Mouse (Mus musculus) myocyte (in vitro differentiated cells): ENCODE results near the gene Nek8. TPM values are rescaled to one million over a fixed set of nuclear protein-coding genes. Genes with fewer than 3 reads are reported as not detected.

Source experiments
- H3K27me3 ChIP-seq: one replicate; pipeline ENCODE4 v1.6.1; 2011; ENCODE audit not compliant: control insufficient read depth, insufficient read depth, insufficient read length
- H3K36me3 ChIP-seq: one replicate; pipeline ENCODE4 v1.6.1; 2011; ENCODE audit not compliant: control insufficient read depth, insufficient read depth
- H3K4me2 ChIP-seq: one replicate; pipeline ENCODE4 v1.6.1; 2011; ENCODE audit warnings: low read depth, control low read depth
- H3K4me3 ChIP-seq: one replicate; pipeline ENCODE4 v1.5.1; 2011; ENCODE audit warnings: mild to moderate bottlenecking, control low read depth, moderate library complexity
- H3K79me2 ChIP-seq: one replicate; pipeline ENCODE4 v1.6.1; 2011; ENCODE audit not compliant: control insufficient read depth, insufficient read depth
- H3ac ChIP-seq: one replicate; pipeline ENCODE4 v1.6.1; 2011; ENCODE audit not compliant: control insufficient read depth, insufficient read length
- CEBPB ChIP-seq: IDR thresholded peaks from 2 replicates; pipeline ENCODE4 v1.6.1; 2011; ENCODE audit warnings: mild to moderate bottlenecking, moderate library complexity; ENCODE audit not compliant: poor library complexity, insufficient read depth, severe bottlenecking
- E2F4 ChIP-seq: IDR thresholded peaks from one replicate; pipeline ENCODE4 v1.6.1; 2011; ENCODE audit warnings: mild to moderate bottlenecking, control low read depth, moderate library complexity; ENCODE audit not compliant: insufficient read depth
- MAX ChIP-seq: IDR thresholded peaks from one replicate; pipeline ENCODE4 v1.6.1; 2011; ENCODE audit warnings: low read depth, mild to moderate bottlenecking, control low read depth
- MYOD1 ChIP-seq, 3 experiments: IDR thresholded peaks; one replicate each; pipeline ENCODE4 v1.6.1; 2011; ENCODE audit warnings: control low read depth in 2 of 3, low read depth in 2 of 3, mild to moderate bottlenecking in 2 of 3, moderate library complexity in 1 of 3; ENCODE audit not compliant: insufficient read length in 2 of 3, control insufficient read depth in 1 of 3
- MYOG ChIP-seq, 3 experiments: IDR thresholded peaks; one replicate each; pipeline ENCODE4 v1.6.1; 2011; ENCODE audit warnings: control low read depth in 2 of 3, low read depth in 2 of 3, mild to moderate bottlenecking in 2 of 3; ENCODE audit not compliant: insufficient read length in 2 of 3, control insufficient read depth in 1 of 3, insufficient read depth in 1 of 3
- POLR2A ChIP-seq: IDR thresholded peaks from one replicate; pipeline ENCODE4 v1.6.1; 2011; ENCODE audit warnings: low read depth, mild to moderate bottlenecking, control low read depth, moderate library complexity; ENCODE audit not compliant: insufficient read length
- POLR2AphosphoS2 ChIP-seq: IDR thresholded peaks from one replicate; pipeline ENCODE4 v1.6.1; 2011; ENCODE audit warnings: low read depth, control low read depth; ENCODE audit not compliant: insufficient read length
- REST ChIP-seq: IDR thresholded peaks from one replicate; pipeline ENCODE4 v1.6.1; 2011; ENCODE audit warnings: mild to moderate bottlenecking, control low read depth, moderate library complexity; ENCODE audit not compliant: insufficient read depth, insufficient read length
- SRF ChIP-seq: IDR thresholded peaks from one replicate; pipeline ENCODE4 v1.6.1; 2011; ENCODE audit warnings: low read depth; ENCODE audit not compliant: control insufficient read depth, insufficient read length
- TCF12 ChIP-seq: IDR thresholded peaks from one replicate; pipeline ENCODE4 v1.6.1; 2011; ENCODE audit warnings: mild to moderate bottlenecking, control low read depth; ENCODE audit not compliant: poor library complexity, insufficient read depth, severe bottlenecking
- TCF3 ChIP-seq: IDR thresholded peaks from one replicate; pipeline ENCODE4 v1.6.1; 2011; ENCODE audit warnings: low read depth, control low read depth; ENCODE audit not compliant: insufficient read length
- USF1 ChIP-seq: IDR thresholded peaks from one replicate; pipeline ENCODE4 v1.6.1; 2011; ENCODE audit warnings: low read depth, mild to moderate bottlenecking, control low read depth, moderate library complexity
- polyA plus RNA-seq: library from polyadenylated mRNA; unstranded; fragments of >200 nt; fragmentation: generic; extraction: Trizol; gene quantifications from one replicate; pipeline ENCODE4 v1.2.1, GENCODE M21; 2012; ENCODE audit warnings: missing spikeins

Gene Nek8
- polyA plus RNA-seq, 1 experiment = 9.6 TPM

DNA sequence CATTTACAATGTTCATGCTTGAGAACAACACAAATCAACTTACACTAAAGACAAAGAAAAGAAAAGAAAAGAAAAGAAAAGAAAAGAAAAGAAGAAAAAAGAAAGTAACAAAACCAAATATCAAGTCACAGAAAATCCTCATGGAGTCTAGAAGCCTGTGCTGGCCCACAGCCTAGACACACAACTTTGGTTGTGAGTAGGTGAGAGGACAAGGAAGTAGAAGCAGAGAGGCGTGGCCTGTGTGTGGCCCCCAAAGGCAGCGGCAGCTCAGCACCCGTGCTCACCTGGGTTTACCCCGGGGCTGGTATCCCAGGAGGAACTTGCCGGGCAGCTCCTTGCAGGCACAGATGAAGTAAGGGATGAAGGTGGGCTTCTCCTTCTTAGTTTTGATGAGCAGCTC, 35.0 kb upstream of the Nek8 start:
- H3K4me3 ChIP-seq = no peak overlapping the region
- no peak overlapping the region for H3K4me2 ChIP-seq
- H3K79me2 ChIP-seq = no peaks in the 10 kb centered on the region
- H3ac ChIP-seq = no peak overlapping the region
- TF ChIP-seq SRF = no peak
- no peak for TF ChIP-seq POLR2AphosphoS2
- no peak for TF ChIP-seq POLR2A
- no peak for TF ChIP-seq TCF12
- no peak for TF ChIP-seq MAX
- no peak for TF ChIP-seq CEBPB
- no peak for TF ChIP-seq USF1
- no peak for TF ChIP-seq MYOG (IDR thresholded peaks at IDR 0.05; ENCODE audit: control insufficient read depth in 1 of 3, insufficient read depth in 1 of 3, insufficient read length in 2 of 3, low read depth in 2 of 3)
- no peak for TF ChIP-seq TCF3
- no peak for TF ChIP-seq E2F4
- no peak for TF ChIP-seq MYOD1 (IDR thresholded peaks at IDR 0.05; ENCODE audit: control insufficient read depth in 1 of 3, insufficient read length in 2 of 3, low read depth in 2 of 3)
- no peak for TF ChIP-seq REST
- no peaks in the 10 kb centered on the region for H3K27me3 ChIP-seq
- peaks cover 65% of the 10 kb centered on the region for H3K36me3 ChIP-seq

DNA sequence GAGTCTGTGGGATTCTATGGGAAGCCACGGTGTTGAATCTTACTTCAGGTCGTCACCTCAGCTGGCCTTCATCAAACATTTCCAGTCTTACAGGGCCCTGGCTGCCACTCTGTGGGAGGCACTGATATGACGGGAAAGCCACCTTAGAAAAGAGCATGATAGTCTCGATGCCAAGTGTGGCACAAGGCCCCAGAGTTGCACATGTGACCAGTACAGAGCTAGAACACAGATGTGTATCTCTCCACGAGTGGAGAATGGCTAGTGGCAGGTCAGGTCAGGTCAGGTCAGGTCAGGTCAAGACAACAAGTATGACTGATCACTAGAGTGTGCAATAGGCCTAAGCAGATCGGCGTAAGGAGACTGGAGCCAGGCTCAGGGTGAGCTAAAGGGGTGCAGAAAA, 34.1 kb upstream of the Nek8 start:
- Histone ChIP-seq H3K4me3 (no peak overlapping the region), H3K36me3 (peaks cover 58% of the 10 kb centered on the region), H3K79me2 (no peaks in the 10 kb centered on the region), H3K4me2 (no peak overlapping the region), H3ac (no peak overlapping the region), H3K27me3 (no peaks in the 10 kb centered on the region)
- TF ChIP-seq POLR2A (no peak), MAX (no peak), E2F4 (no peak), REST (no peak), USF1 (no peak), TCF3 (no peak), MYOD1 (IDR thresholded peaks at IDR 0.05; ENCODE audit: control insufficient read depth in 1 of 3, insufficient read length in 2 of 3, low read depth in 2 of 3) (no peak), SRF (no peak), POLR2AphosphoS2 (no peak), TCF12 (no peak), CEBPB (no peak), MYOG (IDR thresholded peaks at IDR 0.05; ENCODE audit: control insufficient read depth in 1 of 3, insufficient read depth in 1 of 3, insufficient read length in 2 of 3, low read depth in 2 of 3) (no peak)

DNA sequence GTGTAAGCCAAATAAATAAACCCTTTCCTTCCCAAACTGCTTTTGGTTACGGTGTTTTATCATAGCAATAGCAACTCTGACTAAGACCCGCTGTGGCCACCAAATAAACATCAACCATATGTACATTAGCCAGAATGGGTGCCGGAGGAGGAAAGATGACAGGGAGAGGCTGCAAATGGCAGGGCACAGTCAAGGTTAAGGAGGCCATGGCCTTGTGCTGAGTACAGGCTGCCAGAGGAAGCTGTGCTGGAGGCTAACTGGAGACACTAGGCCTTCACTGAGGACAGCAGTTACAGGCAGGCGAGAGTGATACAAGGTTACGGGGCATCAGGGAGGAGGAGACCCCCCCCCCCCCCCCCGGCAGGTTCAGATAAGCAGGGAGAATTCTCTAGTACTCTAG, 33.4 kb upstream of the Nek8 start:
- TF ChIP-seq SRF (no peak), MYOD1 (IDR thresholded peaks at IDR 0.05; ENCODE audit: control insufficient read depth in 1 of 3, insufficient read length in 2 of 3, low read depth in 2 of 3) (no peak), E2F4 (no peak), CEBPB (no peak), POLR2A (no peak), TCF12 (no peak), POLR2AphosphoS2 (no peak)
- H3K4me2 ChIP-seq = no peak overlapping the region
- H3K4me3 ChIP-seq = no peak overlapping the region
- H3K36me3 ChIP-seq = peaks cover 57% of the 10 kb centered on the region
- H3ac ChIP-seq = no peak overlapping the region
- no peaks in the 10 kb centered on the region for H3K79me2 ChIP-seq
- H3K27me3 ChIP-seq = no peaks in the 10 kb centered on the region

DNA sequence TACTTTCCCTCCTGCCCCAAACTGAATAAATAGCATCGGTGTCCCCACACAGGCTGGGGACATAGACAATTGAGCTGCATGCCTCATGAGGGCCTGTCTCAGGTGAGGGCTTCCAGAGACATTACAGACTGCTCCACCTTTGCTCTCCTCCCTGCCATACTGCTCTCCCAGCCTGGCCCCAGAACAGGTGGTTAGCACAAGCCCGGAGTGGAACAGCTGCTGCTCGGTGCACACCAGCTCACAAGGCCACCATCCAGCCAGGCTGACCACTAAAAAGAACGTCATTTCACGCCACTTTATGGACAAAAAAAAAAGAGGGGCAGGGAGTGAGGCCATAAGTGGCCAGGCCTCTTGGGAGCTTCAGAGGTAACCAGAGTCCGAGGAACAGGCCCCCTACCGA, 30.7 kb upstream of the Nek8 start:
- H3K36me3 ChIP-seq = peaks cover 30% of the 10 kb centered on the region
- TF ChIP-seq REST (no peak), USF1 (no peak), E2F4 (no peak), TCF12 (no peak), MYOD1 (IDR thresholded peaks at IDR 0.05; ENCODE audit: control insufficient read depth in 1 of 3, insufficient read length in 2 of 3, low read depth in 2 of 3) (peak in 2 of 3 experiments; percentile 65 to 81), TCF3 (peak; percentile 15), MYOG (IDR thresholded peaks at IDR 0.05; ENCODE audit: control insufficient read depth in 1 of 3, insufficient read depth in 1 of 3, insufficient read length in 2 of 3, low read depth in 2 of 3) (peak in 2 of 3 experiments; percentile 88 to 91)

DNA sequence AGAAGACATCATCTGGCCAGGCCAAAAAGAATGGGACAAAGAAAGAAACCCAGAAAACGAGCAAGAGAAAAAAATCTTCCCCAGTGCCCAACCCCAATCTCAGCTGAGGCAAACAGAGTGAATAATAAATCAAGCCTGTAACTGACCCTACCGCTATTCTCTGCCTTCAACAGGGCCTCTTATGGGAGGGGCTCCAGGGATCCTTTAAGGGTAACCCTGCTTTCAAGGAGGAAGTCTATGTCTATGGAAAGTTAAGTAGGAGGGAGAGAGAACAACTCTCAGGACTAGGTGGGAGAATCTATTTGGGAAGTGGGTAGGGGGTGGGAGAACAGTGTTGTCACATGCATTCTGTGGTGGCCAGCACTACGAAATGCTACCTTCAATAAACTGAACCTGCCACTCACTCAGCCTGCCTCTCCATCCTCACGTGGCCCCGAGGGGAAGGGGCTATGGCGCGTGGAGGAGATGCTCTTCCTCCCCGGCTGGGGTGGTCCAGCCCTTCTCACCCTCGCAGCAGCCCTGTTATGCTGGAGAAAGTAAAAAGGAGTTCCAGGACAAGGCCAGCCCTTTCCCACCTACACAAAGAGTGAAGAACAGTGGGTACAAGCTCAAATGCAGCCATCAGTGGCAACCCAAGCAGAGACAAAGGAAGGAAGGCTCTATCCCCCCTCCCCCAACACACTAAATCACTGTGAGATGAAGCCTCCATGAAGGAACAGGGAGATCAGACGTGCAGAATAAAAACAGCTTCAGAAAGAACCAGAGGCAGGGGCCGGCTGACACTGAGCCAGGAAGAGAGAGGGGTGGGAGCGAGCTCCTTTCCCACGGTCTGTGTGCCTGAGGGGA, 29.1 kb upstream of the Nek8 start:
- H3K36me3 ChIP-seq = peaks cover 15% of the 10 kb centered on the region
- no peaks in the 10 kb centered on the region for H3K27me3 ChIP-seq
- no peak overlapping the region for H3ac ChIP-seq
- H3K4me2 ChIP-seq = no peak overlapping the region
- no peak overlapping the region for H3K4me3 ChIP-seq
- TF ChIP-seq MYOD1 (IDR thresholded peaks at IDR 0.05; ENCODE audit: control insufficient read depth in 1 of 3, insufficient read length in 2 of 3, low read depth in 2 of 3) (no peak), CEBPB (no peak), POLR2A (no peak), MAX (no peak), REST (no peak), USF1 (no peak), TCF3 (no peak), E2F4 (no peak), SRF (no peak), MYOG (IDR thresholded peaks at IDR 0.05; ENCODE audit: control insufficient read depth in 1 of 3, insufficient read depth in 1 of 3, insufficient read length in 2 of 3, low read depth in 2 of 3) (no peak), TCF12 (no peak), POLR2AphosphoS2 (no peak)
- no peaks in the 10 kb centered on the region for H3K79me2 ChIP-seq

More for the DNA sequence above, 30.7 kb upstream of the Nek8 start:
- H3ac ChIP-seq = no peak overlapping the region
- H3K4me2 ChIP-seq = no peak overlapping the region
- H3K27me3 ChIP-seq = no peaks in the 10 kb centered on the region
- no peaks in the 10 kb centered on the region for H3K79me2 ChIP-seq
- no peak overlapping the region for H3K4me3 ChIP-seq
